Mouse (Mus musculus): Measurements from ENCODE around the gene Kctd13. TPM values are rescaled to one million over a fixed set of nuclear protein-coding genes. Genes with fewer than 3 reads are reported as not detected.

Gene Kctd13
- total RNA-seq, 2 experiments from 2014 or later, result 7.4 to 7.5 TPM

- DNase-seq, result no peak
These were observed 13.1 kb downstream of the Kctd13 start for GRCm38 (mm10) chr7:126941801-126942200.

- peak; percentile 18 to 37 for DNase-seq
These were observed 17.9 kb downstream of the Kctd13 start for GRCm38 (mm10) chr7:126946530-126946929.

- no peak for DNase-seq
These were observed 19.9 kb downstream of the Kctd13 start for GRCm38 (mm10) chr7:126948626-126949025.

GRCm38 (mm10) chr7:126949403-126949792 lies 20.7 kb downstream of the Kctd13 start, which contains the start of gene Asphd1:
Gene Asphd1 (minus strand): TSS chr7:126949582.
- DNase-seq, result no peak

GRCm38 (mm10) chr7:126949793-126950646 lies 21.3 kb downstream of the Kctd13 start, which contains the start of gene Sez6l2:
Gene Sez6l2 (plus strand): TSS chr7:126950563.
- DNase-seq, result peak; percentile 79 to 91

- DNase-seq, result no peak
These were observed 22.3 kb downstream of the Kctd13 start for GRCm38 (mm10) chr7:126950647-126951615.

- no peak for DNase-seq
These were observed 23.1 kb downstream of the Kctd13 start for GRCm38 (mm10) chr7:126951741-126952140.

GRCm38 (mm10) chr7:126952646-126953045 lies 24.0 kb downstream of the Kctd13 start:
- no peak for DNase-seq

GRCm38 (mm10) chr7:126955125-126955524 lies 26.4 kb downstream of the Kctd13 start:
- no peak for DNase-seq

- DNase-seq, result no peak
These were observed 31.1 kb downstream of the Kctd13 start for GRCm38 (mm10) chr7:126959780-126960179.

GRCm38 (mm10) chr7:126961095-126961494 lies 32.4 kb downstream of the Kctd13 start:
- no peak for DNase-seq

GRCm38 (mm10) chr7:126961965-126962364 lies 33.3 kb downstream of the Kctd13 start:
- DNase-seq, result no peak

GRCm38 (mm10) chr7:126963548-126964286 lies 35.0 kb downstream of the Kctd13 start:
- peak; percentile 25 to 53 for DNase-seq

- DNase-seq, result no peak
These were observed 36.9 kb downstream of the Kctd13 start for GRCm38 (mm10) chr7:126965568-126965967.

GRCm38 (mm10) chr7:126967361-126967760 lies 38.7 kb downstream of the Kctd13 start:
- no peak for DNase-seq

GRCm38 (mm10) chr7:126975493-126975892 lies 46.8 kb downstream of the Kctd13 start:
- DNase-seq, result peak in 1 of 2 experiments; percentile 64

- DNase-seq, result no peak
These were observed 47.0 kb downstream of the Kctd13 start, which contains the start of gene Cdipt for GRCm38 (mm10) chr7:126975893-126975949. Gene Cdipt (plus strand): TSS chr7:126975914.

- peak; percentile 96 to 99 for DNase-seq
These were observed 47.5 kb downstream of the Kctd13 start, which contains the start of gene Cdiptos for GRCm38 (mm10) chr7:126975950-126976866. Gene Cdiptos (minus strand): TSS chr7:126976098.

GRCm38 (mm10) chr7:126976878-126977459 lies 48.3 kb downstream of the Kctd13 start:
- DNase-seq, result peak in 1 of 2 experiments; percentile 24

- no peak for DNase-seq
These were observed 50.2 kb downstream of the Kctd13 start for GRCm38 (mm10) chr7:126978841-126979240.

- no peak for DNase-seq
These were observed 52.9 kb downstream of the Kctd13 start for GRCm38 (mm10) chr7:126981601-126982000.
